Mouse (Mus musculus): Measurements from ENCODE around the gene Ccnd2.

Gene Ccnd2

GRCm38 (mm10) chr6:127108368-127109060 is 43.5 kb downstream of the Ccnd2 start:
- DNase-seq (ENCODE audit: low read depth, low spot score), result peak; percentile 10

- DNase-seq (ENCODE audit: low read depth, low spot score), result no peak
Observed at GRCm38 (mm10) chr6:127107413-127107812, 44.6 kb downstream of the Ccnd2 start.

- DNase-seq (ENCODE audit: low read depth, low spot score), result no peak
Observed at GRCm38 (mm10) chr6:127106726-127107125, 45.3 kb downstream of the Ccnd2 start.

GRCm38 (mm10) chr6:127106189-127106588 is 45.8 kb downstream of the Ccnd2 start:
- DNase-seq (ENCODE audit: low read depth, low spot score), result no peak

GRCm38 (mm10) chr6:127105107-127105506 is 46.9 kb downstream of the Ccnd2 start:
- peak; percentile 71 for DNase-seq (ENCODE audit: low read depth, low spot score)

GRCm38 (mm10) chr6:127104396-127105029 is 47.5 kb downstream of the Ccnd2 start:
- no peak for DNase-seq (ENCODE audit: low read depth, low spot score)

- DNase-seq (ENCODE audit: low read depth, low spot score), result no peak
Observed at GRCm38 (mm10) chr6:127103506-127104275, 48.3 kb downstream of the Ccnd2 start.

- peak; percentile 56 for DNase-seq (ENCODE audit: low read depth, low spot score)
Observed at GRCm38 (mm10) chr6:127094565-127094964, 57.4 kb downstream of the Ccnd2 start.

- peak; percentile 89 for DNase-seq (ENCODE audit: low read depth, low spot score)
Observed at GRCm38 (mm10) chr6:127086739-127087138, 65.3 kb downstream of the Ccnd2 start.

GRCm38 (mm10) chr6:127081820-127082219 is 70.2 kb downstream of the Ccnd2 start:
- no peak for DNase-seq (ENCODE audit: low read depth, low spot score)

GRCm38 (mm10) chr6:127079867-127080731 is 71.9 kb downstream of the Ccnd2 start:
- DNase-seq (ENCODE audit: low read depth, low spot score), result peak; percentile 49
